Mouse (Mus musculus) C2C12 (cell line): ENCODE data around the gene Prima1.

ENCODE experiments used
- CEBPB ChIP-seq: IDR thresholded peaks from one replicate; pipeline ENCODE4 v1.6.1; 2011; ENCODE audit warnings: low read depth, mild to moderate bottlenecking, control low read depth, moderate library complexity
- CTCF ChIP-seq: IDR thresholded peaks from one replicate; pipeline ENCODE4 v1.5.1; 2011; ENCODE audit not compliant: control insufficient read depth, insufficient read depth, insufficient read length
- FOSL1 ChIP-seq: IDR thresholded peaks from one replicate; pipeline ENCODE4 v1.8.0; 2011; ENCODE audit warnings: mild to moderate bottlenecking, low read length; ENCODE audit not compliant: poor library complexity, insufficient read depth, severe bottlenecking
- MAX ChIP-seq: IDR thresholded peaks from one replicate; pipeline ENCODE4 v1.6.1; 2011; ENCODE audit warnings: mild to moderate bottlenecking, control low read depth
- MYOD1 ChIP-seq: IDR thresholded peaks from one replicate; pipeline ENCODE4 v1.6.1; 2011; ENCODE audit warnings: low read depth; ENCODE audit not compliant: control insufficient read depth, insufficient read length
- MYOG ChIP-seq: IDR thresholded peaks from one replicate; pipeline ENCODE4 v1.6.1; 2011; ENCODE audit not compliant: control insufficient read depth, insufficient read length; ENCODE audit errors: extremely low read depth

GRCm38 (mm10) chr12:103276422-103276821 lies 34.5 kb upstream of the Prima1 start:
- TF ChIP-seq CEBPB, result no peak
- no peak for TF ChIP-seq MYOG
- TF ChIP-seq MAX, result no peak
- no peak for TF ChIP-seq CTCF
- TF ChIP-seq FOSL1, result no peak
- no peak for TF ChIP-seq MYOD1
